Mouse (Mus musculus) brain, embryonic 14.5 days (tissue): ENCODE results near the gene Ssr2. TPM values are rescaled to one million over a fixed set of nuclear protein-coding genes. Genes with fewer than 3 reads are reported as not detected.
A peak's percentile ranks its signal among the peaks of the same experiment; 100 is the strongest.

ENCODE experiments used
- DNase-seq: peaks from one replicate; pipeline ENCODE4 v3.0.0-alpha.2; 2011; ENCODE audit warnings: low read depth
- CTCF ChIP-seq: fragments of 200-500 bp; IDR thresholded peaks from 2 replicates; pipeline ENCODE4 v1.5.1; 2012; ENCODE audit warnings: inconsistent platforms, mild to moderate bottlenecking, moderate library complexity, borderline replicate concordance; ENCODE audit not compliant: insufficient read depth, insufficient read length; ENCODE audit errors: extremely low read depth
- POLR2A ChIP-seq: fragments of 200-500 bp; IDR thresholded peaks from 2 replicates; pipeline ENCODE4 v1.6.1; 2012; ENCODE audit warnings: mild to moderate bottlenecking, inconsistent platforms, borderline replicate concordance; ENCODE audit not compliant: poor library complexity, insufficient read depth, insufficient read length, severe bottlenecking; ENCODE audit errors: extremely low read depth
- polyA plus RNA-seq: library from polyadenylated mRNA; depleted of rRNA; stranded (reverse); fragments of >200 nt; gene quantifications from 2 replicates; pipeline ENCODE4 v1.2.3, GENCODE M21; 2012; rRNA removed

Ssr2 gene
- polyA plus RNA-seq = 170 and 185 TPM in 2 replicates

- DNase-seq = no peak
Observed at GRCm38 (mm10) chr3:88575540-88575939, at the start of gene Ssr2. Gene Ssr2, plus strand, starts transcription at chr3:88575876.

GRCm38 (mm10) chr3:88526157-88527131 lies 49.2 kb upstream of the Ssr2 start:
- DNase-seq = peak; percentile 94
- TF ChIP-seq CTCF (peak; percentile 99), POLR2A (no peak)

More at GRCm38 (mm10) chr3:88575540-88575939, at the start of gene Ssr2:
- no peak for TF ChIP-seq POLR2A
- TF ChIP-seq CTCF = no peak

GRCm38 (mm10) chr3:88527565-88527964 lies 48.1 kb upstream of the Ssr2 start:
- DNase-seq = peak; percentile 45
- no peak for TF ChIP-seq POLR2A
- TF ChIP-seq CTCF = no peak

- no peak for DNase-seq
- TF ChIP-seq POLR2A (no peak), CTCF (no peak)
Observed at GRCm38 (mm10) chr3:88528646-88529045, 47.0 kb upstream of the Ssr2 start.

- TF ChIP-seq POLR2A (no peak), CTCF (no peak)
- peak; percentile 52 for DNase-seq
Observed at GRCm38 (mm10) chr3:88529204-88530000, 46.3 kb upstream of the Ssr2 start.

GRCm38 (mm10) chr3:88530082-88530864 lies 45.4 kb upstream of the Ssr2 start:
- TF ChIP-seq POLR2A = no peak
- no peak for TF ChIP-seq CTCF
- DNase-seq = peak; percentile 43

GRCm38 (mm10) chr3:88531348-88532298 lies 44.1 kb upstream of the Ssr2 start:
- DNase-seq = peak; percentile 97
- TF ChIP-seq CTCF = no peak
- peak; percentile 49; the same call in 1 of the 2 replicates for TF ChIP-seq POLR2A

GRCm38 (mm10) chr3:88532299-88532674 lies 43.4 kb upstream of the Ssr2 start, which contains the start of gene Mex3a:
Gene Mex3a, plus strand, starts transcription at chr3:88532395.
- TF ChIP-seq CTCF (no peak), POLR2A (no peak)
- no peak for DNase-seq

GRCm38 (mm10) chr3:88532689-88533511 lies 42.8 kb upstream of the Ssr2 start:
- TF ChIP-seq POLR2A = no peak
- TF ChIP-seq CTCF = no peak
- DNase-seq = peak; percentile 85
